Mouse (Mus musculus): Measurements from ENCODE around the gene Wasf2. TPM values are rescaled to one million over a fixed set of nuclear protein-coding genes. Genes with fewer than 3 reads are reported as not detected.

The Wasf2 gene
- total RNA-seq, 2 experiments from 2014 or later = 21.5 to 30.3 TPM

- intact Hi-C loops (cut with DNase I) = no loop called here
- DNase-seq (ENCODE audit: low spot score in 2 of 2) = no peak
Observed at GRCm38 (mm10) chr4:133162196-133162595, 31.9 kb downstream of the Wasf2 start.

- DNase-seq (ENCODE audit: low spot score in 2 of 2) = no peak
- intact Hi-C loops (cut with DNase I) = no loop called here
Observed at GRCm38 (mm10) chr4:133166773-133167172, 36.5 kb downstream of the Wasf2 start.

DNA sequence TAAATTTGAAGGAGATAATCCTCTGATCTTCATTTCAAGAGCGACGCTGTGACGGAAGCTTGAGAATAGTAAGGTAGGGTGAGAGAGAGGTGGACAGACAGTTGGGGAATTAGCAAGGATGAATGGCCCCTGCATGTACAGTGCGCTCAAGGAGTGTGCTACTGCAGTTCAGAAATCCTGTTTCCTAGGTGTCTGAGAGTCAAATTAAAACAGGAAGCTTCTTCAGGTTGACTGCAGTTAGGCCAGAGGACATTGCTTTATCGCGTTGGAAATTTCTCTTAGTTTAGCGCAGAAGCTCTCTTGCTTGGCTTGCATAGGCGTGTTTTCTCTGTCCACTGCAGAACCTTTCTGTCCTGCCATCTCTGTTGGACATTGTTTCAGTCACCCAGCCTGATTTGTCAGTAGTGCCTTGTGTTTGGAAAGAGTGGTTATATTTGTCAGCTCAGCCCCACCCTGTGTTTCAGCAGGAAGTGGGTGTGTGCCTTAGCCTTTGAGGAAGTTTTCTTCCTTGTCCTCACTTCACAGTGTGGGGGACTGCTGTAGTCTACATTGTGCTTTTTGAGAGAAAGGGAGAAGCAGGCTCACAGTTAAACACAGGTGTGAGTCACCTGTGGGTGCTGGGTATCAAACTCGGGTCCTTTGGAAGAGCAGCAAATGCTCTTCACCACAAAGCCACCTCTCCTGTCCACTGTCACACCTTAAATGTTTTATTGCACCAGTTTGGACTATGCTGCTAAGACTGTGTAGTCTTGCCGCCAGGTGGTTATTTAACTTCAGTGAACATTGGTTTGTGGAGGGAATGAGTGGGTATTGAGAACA, 39.1 kb downstream of the Wasf2 start:
- DNase-seq (ENCODE audit: low spot score in 2 of 2) = no peak
- intact Hi-C loops (cut with DNase I) = no loop called here

DNA sequence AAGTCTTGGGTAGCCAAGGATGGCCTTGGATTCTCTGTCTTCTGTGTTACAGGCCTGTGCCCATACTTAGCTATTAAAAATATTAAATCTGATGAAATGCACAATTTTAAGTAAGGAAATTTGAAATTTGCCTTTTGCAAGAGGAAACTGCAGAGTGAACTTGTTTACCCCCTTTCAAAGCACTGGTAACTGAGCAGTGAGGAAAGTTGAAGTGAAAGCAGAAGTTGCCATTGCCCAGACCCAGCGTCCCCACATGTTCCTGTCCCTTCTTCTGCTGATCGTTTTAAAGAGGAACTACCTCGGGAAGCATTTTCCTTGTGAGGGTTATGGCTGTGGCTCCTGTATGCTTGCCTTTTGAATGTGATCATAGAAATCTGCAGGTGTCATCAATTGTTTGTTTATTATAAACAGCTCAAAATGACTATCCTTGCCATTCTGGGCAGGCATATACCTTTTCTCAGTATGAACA, 39.8 kb downstream of the Wasf2 start:
- intact Hi-C loops (cut with DNase I) = no loop called here

GRCm38 (mm10) chr4:133170616-133171015, 40.3 kb downstream of the Wasf2 start:
- no peak for DNase-seq (ENCODE audit: low spot score in 2 of 2)
- intact Hi-C loops (cut with DNase I) = no loop called here

More for the DNA sequence above, 39.8 kb downstream of the Wasf2 start:
- no peak for DNase-seq (ENCODE audit: low spot score in 2 of 2)

DNA sequence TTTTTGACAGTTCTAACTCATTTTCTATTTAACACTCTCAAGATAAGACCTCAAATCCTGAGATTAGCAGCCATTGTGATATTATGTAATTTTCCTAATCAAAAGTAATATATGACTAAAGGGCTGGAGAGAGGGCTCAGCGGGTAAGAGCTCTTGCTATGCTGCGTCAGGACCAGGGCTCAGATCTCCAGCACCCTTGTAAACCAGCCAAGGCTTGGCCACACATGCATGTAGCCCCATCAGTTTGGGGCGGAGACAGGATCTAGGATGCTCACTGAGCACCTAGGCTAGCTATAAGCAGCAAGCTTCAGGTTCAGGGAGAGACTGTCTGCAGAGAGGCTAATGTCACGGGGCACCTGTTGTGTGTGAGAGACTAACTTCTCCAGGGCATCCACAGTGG, 42.1 kb downstream of the Wasf2 start:
- intact Hi-C loops (cut with DNase I) = no loop called here
- no peak for DNase-seq (ENCODE audit: low spot score in 2 of 2)

DNA sequence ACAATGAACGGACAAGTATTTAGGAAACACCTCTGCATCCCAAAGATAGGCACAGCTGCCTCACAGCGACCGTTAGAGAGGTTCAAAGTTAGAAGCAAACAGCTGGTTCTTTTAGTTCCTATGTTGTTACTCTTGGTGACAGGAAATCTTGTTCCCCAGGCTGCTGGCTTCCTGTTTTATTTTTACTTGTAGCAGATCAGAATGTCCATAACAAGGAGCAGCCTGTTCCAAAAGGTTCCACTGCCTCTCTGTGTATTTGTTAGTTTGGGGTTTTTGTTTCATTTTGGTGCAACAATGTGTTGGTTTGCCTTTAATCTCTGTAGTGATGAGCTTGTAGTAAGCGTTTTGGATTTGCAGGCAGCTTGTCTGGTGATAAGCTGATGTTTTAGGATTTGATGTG, 44.1 kb downstream of the Wasf2 start:
- no peak for DNase-seq (ENCODE audit: low spot score in 2 of 2)
- intact Hi-C loops (cut with DNase I) = no loop called here

- intact Hi-C loops (cut with DNase I) = loop anchor here (5.0 kb wide), 1 partner anchor 43 kb away; the partner anchor contains the start of gene Wasf2
Observed at GRCm38 (mm10) chr4:133175274-133175673, 45.0 kb downstream of the Wasf2 start.

DNA sequence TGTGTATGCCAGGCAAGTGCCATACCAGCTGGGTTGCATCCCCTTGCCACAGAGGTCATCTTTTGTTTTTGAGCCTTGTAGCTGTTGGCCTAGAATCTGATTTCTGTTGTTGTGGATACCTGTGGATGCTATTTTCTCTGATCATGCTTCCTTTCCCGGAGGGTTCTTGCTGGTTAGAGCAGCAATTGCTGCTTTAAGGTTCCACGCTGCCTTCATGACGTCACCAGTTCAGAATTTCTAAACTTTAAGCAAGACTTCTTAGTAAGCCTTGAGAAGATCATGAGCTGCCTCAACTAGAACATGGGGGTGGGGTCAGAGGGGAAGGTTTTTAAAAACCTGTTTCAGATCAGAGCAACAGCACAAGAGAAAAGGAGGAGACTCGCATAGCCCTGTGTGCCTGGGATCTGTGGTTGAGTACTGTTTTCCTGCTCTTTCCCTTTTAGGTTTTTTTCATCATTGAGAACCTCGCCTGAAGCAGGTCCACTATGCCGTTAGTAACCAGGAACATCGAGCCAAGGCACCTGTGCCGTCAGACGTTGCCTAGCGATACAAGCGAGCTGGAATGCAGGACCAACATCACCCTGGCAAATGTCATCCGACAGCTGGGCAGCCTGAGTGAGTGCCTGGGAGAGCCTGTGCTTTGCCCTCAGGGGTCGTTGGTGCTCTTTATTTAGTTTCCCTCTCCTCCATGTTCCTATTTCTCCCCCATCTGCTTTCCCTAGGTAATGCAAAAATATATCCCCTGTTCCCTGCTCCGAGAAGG, 45.9 kb downstream of the Wasf2 start:
- DNase-seq (ENCODE audit: low spot score in 2 of 2) = no peak
- intact Hi-C loops (cut with DNase I) = loop anchor here (5.0 kb wide), 1 partner anchor 44 kb away; the partner anchor contains the start of gene Wasf2

More at GRCm38 (mm10) chr4:133175274-133175673, 45.0 kb downstream of the Wasf2 start:
- no peak for DNase-seq (ENCODE audit: low spot score in 2 of 2)

DNA sequence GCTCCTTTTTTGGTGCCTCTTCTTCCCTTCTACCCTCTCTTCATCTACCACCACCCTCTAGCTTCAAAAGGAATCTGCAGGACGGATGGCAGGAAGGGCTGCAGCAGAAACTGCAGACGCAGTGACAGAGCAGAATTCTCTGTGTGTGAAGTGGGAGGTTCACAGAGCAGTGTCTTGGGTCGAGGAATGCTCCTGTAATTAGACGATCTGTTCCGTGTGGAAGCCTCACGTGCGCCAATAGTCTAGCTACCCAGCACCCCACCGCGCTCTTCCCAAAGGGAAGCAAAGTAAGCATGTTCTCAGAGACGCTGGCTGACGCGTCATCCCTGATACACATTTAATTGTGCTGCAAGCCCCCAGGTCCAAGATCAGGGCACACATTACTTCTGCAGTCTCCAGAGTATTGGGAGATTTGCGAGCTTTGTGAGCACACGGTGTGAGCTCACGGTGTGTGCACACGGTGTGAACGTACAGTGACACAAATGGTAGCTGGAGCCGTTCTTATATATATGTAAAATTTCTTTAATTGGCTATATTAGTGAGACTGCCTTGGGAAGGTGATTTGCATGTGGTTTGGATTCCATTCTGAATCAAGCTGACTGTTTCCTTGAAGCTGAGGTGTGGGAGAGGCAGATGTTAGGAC, 46.6 kb downstream of the Wasf2 start:
- intact Hi-C loops (cut with DNase I) = loop anchor here (5.0 kb wide), 1 partner anchor 45 kb away; the partner anchor contains the start of gene Wasf2
- DNase-seq (ENCODE audit: low spot score in 2 of 2) = peak in 1 of 2 experiments; percentile 32

DNA sequence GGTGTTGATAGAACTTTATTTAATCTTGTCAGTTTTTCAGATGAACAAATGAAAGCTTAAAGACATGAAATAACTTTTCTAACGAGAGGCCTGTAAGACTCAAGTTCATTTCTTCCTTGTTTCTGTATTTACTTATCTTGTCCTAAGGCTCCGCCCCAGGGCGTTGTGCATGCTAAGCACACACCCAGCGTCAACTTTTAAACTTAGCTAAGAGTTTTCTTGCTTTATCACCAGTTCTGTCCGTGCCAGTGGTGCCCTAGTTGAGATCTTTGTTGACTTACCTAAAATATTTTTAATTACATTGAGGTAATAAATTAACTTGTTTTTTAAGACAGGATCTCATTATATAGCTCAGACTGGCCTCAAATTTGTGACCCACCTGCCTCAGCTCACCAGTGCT, 48.0 kb downstream of the Wasf2 start:
- intact Hi-C loops (cut with DNase I) = loop anchor here (5.0 kb wide), 1 partner anchor 46 kb away; the partner anchor contains the start of gene Wasf2
- DNase-seq (ENCODE audit: low spot score in 2 of 2) = no peak

DNA sequence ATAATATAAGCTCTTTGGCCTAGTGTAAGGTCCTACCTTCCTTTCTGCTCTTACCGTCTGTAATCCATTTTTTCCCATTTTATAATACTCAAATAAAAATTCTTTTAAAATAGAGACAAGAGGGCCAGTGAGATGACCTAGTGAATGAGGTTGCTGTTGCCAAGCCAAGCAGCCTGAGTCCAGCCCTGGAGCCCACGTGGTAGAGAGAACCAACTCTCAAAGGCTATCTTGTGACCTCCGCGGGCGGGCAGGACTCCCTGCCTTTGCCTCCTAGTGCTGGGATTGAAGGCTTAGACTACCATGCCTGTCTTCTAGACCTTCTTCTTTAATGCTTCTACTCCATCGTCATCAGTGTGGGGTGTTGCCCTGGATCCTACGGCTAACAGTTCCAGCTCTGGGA, 49.0 kb downstream of the Wasf2 start:
- no peak for DNase-seq (ENCODE audit: low spot score in 2 of 2)
- intact Hi-C loops (cut with DNase I) = loop anchor here (5.0 kb wide), 1 partner anchor 47 kb away; the partner anchor contains the start of gene Wasf2

DNA sequence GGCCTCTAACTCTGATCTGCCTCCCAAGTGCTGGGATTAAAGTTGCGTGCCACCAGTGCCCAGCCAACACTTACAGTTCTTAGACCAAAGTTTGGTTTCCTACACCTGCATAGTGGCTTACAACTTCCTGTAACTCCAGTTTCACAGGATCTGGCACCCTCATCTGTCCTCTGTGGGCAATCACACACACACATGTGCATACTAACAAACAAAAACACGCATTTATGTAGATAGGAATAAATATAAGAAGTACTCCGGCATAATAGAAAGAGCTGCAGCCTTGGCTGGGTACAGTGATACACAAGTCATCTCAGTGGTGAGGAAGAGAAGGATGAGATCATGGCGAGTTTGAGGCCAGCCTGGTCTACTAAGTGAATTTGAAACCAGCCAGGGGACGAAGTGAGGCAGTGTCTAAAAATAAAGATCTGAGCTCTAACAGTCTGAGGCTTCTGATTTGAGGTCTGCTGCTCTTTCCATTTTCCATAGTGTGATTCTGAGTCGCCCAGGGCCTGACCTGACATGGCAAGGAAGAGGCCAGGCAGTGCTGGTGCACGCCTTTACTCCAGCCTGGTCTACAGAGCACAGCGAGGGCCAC, 52.2 kb downstream of the Wasf2 start:
- intact Hi-C loops (cut with DNase I) = no loop called here
- no peak for DNase-seq (ENCODE audit: low spot score in 2 of 2)

GRCm38 (mm10) chr4:133184031-133184897, 54.0 kb downstream of the Wasf2 start:
- no peak for DNase-seq (ENCODE audit: low spot score in 2 of 2)
- intact Hi-C loops (cut with DNase I) = no loop called here

GRCm38 (mm10) chr4:133184898-133185665, 54.8 kb downstream of the Wasf2 start:
- intact Hi-C loops (cut with DNase I) = no loop called here
- DNase-seq (ENCODE audit: low spot score in 2 of 2) = no peak

DNA sequence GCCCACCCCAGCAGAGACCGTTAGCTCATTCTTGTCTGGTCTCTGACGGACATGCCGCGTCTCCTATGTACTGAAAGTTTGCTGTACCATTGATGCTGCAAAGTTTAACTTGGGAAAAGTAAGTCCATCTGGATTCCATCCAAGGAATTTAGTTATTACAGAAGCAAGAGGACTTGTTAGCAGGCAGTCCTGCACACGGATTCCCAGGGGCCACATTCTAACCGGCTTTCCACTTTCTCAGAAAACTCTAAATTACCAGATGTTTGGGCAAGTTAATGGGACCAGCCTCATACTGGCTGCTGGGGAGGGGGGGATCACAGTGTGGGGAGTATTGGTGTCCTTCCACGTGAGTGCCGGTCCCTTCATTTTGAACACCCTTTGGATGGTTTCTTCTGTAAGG, 55.6 kb downstream of the Wasf2 start:
- intact Hi-C loops (cut with DNase I) = no loop called here
- no peak for DNase-seq (ENCODE audit: low spot score in 2 of 2)

- no peak for DNase-seq (ENCODE audit: low spot score in 2 of 2)
- intact Hi-C loops (cut with DNase I) = no loop called here
Observed at GRCm38 (mm10) chr4:133186856-133187255, 56.6 kb downstream of the Wasf2 start.

- intact Hi-C loops (cut with DNase I) = no loop called here
- no peak for DNase-seq (ENCODE audit: low spot score in 2 of 2)
Observed at GRCm38 (mm10) chr4:133189396-133189795, 59.1 kb downstream of the Wasf2 start.
